Mouse (Mus musculus): Measurements from ENCODE around the gene Adam33.

Gene Adam33

GRCm38 (mm10) chr2:131029065-131029935 is 34.3 kb downstream of the Adam33 start:
- peak; percentile 60 for DNase-seq (ENCODE audit: low spot score)

- no peak for DNase-seq (ENCODE audit: low spot score)
Observed at GRCm38 (mm10) chr2:131026941-131027340, 36.7 kb downstream of the Adam33 start.

- DNase-seq (ENCODE audit: low spot score): no peak
Observed at GRCm38 (mm10) chr2:131025230-131025629, 38.4 kb downstream of the Adam33 start.

- DNase-seq (ENCODE audit: low spot score): no peak
Observed at GRCm38 (mm10) chr2:131010566-131010965, 53.0 kb downstream of the Adam33 start.

- no peak for DNase-seq (ENCODE audit: low spot score)
Observed at GRCm38 (mm10) chr2:131009123-131009522, 54.5 kb downstream of the Adam33 start.
